In genomic region chr10:120272270-120272883, GRCm38 (mm10) we compare ENCODE assay signal across 9 mouse cellular contexts. TPM values are rescaled to one million over a fixed set of nuclear protein-coding genes. Genes with fewer than 3 reads are reported as not detected.
DNase-seq lines count a peak whose midpoint lies in the region; ATAC-seq lines count a peak whose summit lies in the region.
"Had no signal": no experiment of that assay in that cellular context is flagged by ENCODE, and none has a peak within 500 bp of the region (broad histone marks: within the 10 kb centered on the region; RNA-seq: fewer than 3 reads in every experiment).

No protein-coding gene starts in this region.

- peaks cover 10% of the 10 kb centered on the region for H3K4me1 ChIP-seq in forebrain, embryonic 16.5 days (replicated peaks; ENCODE audit: control insufficient read depth, insufficient read depth, low read length)
- H3K4me1 ChIP-seq in liver, embryonic 13.5 days (replicated peaks): peaks cover 9% of the 10 kb centered on the region; the same call in 1 of the 2 replicates
- H3K4me1 ChIP-seq in stomach, embryonic 16.5 days (ENCODE audit: control insufficient read depth, insufficient read depth, low read length): no peaks in the 10 kb centered on the region; the same call in 1 of the 2 replicates

- H3K36me3 ChIP-seq in forebrain, embryonic 16.5 days (ENCODE audit: control insufficient read depth, insufficient read depth): no peaks in the 10 kb centered on the region
- no peaks in the 10 kb centered on the region for H3K36me3 ChIP-seq in liver, embryonic 13.5 days
- no peaks in the 10 kb centered on the region for H3K36me3 ChIP-seq in stomach, embryonic 16.5 days (ENCODE audit: control insufficient read depth, insufficient read depth, low read length)

- H3K27me3 ChIP-seq in forebrain, embryonic 16.5 days (replicated peaks; ENCODE audit: control insufficient read depth, insufficient read depth, low read length): no peaks in the 10 kb centered on the region
- no peaks in the 10 kb centered on the region for H3K27me3 ChIP-seq in liver, embryonic 13.5 days
- H3K27me3 ChIP-seq in stomach, embryonic 16.5 days (ENCODE audit: control insufficient read depth, insufficient read depth, low read length): no peaks in the 10 kb centered on the region

- H3K4me3 ChIP-seq in forebrain, embryonic 16.5 days (replicated peaks; ENCODE audit: low read length): peak overlapping the region; percentile 34
- peak overlapping the region; percentile 16; the same call in 1 of the 2 replicates for H3K4me3 ChIP-seq in liver, embryonic 13.5 days (replicated peaks)
- peak overlapping the region; percentile 35 for H3K4me3 ChIP-seq in stomach, embryonic 16.5 days (replicated peaks; ENCODE audit: low read length)

- H3K27ac ChIP-seq in forebrain, embryonic 16.5 days (ENCODE audit: low read length): no peak overlapping the region
- H3K27ac ChIP-seq in liver, embryonic 13.5 days: no peak overlapping the region
- peak overlapping the region; percentile 11; the same call in 1 of the 2 replicates for H3K27ac ChIP-seq in stomach, embryonic 16.5 days (ENCODE audit: low read length)

- ATAC-seq in forebrain, embryonic 16.5 days: peak; percentile 69
- peak; percentile 18; the same call in 1 of the 2 replicates for ATAC-seq in liver, embryonic 13.5 days (ENCODE audit: low read depth)
- ATAC-seq in stomach, embryonic 16.5 days (ENCODE audit: insufficient read depth, low FRiP score): peak; percentile 13; the same call in 1 of the 2 replicates

- H3K9ac ChIP-seq in forebrain, embryonic 16.5 days (replicated peaks; ENCODE audit: low read depth, low read length): peak overlapping the region; percentile 10
- no peak overlapping the region for H3K9ac ChIP-seq in liver, embryonic 13.5 days
- peak overlapping the region; percentile 27 for H3K9ac ChIP-seq in stomach, embryonic 16.5 days (ENCODE audit: low read length)

- peak overlapping the region; percentile 53 for H3K4me2 ChIP-seq in forebrain, embryonic 16.5 days (ENCODE audit: low read length)
- H3K4me2 ChIP-seq in liver, embryonic 13.5 days: peak overlapping the region; percentile 57
- H3K4me2 ChIP-seq in stomach, embryonic 16.5 days (ENCODE audit: low read depth, low read length): peak overlapping the region; percentile 60

- peak; percentile 31 for DNase-seq in right cerebral cortex, postnatal 4 days
- DNase-seq in right cerebral cortex, adult 2 months (ENCODE audit: low spot score in 2 of 2): no peak
- DNase-seq in liver, embryonic 13.5 days: no peak
- DNase-seq in adrenal gland, postnatal 10 days: no peak
- DNase-seq in lung, postnatal 4 days: no peak
- DNase-seq in layer of hippocampus, postnatal 36 days: no peak

- WGBS in forebrain, embryonic 16.5 days: 6% methylated on average over 19 of the region's 19 CpGs
- 23% methylated on average over 19 of the region's 19 CpGs for WGBS in liver, embryonic 13.5 days (ENCODE audit: insufficient replicate concordance)
- 11% methylated on average over 19 of the region's 19 CpGs for whole genome bisulfite sequencing in stomach, embryonic 16.5 days

- no peaks in the 10 kb centered on the region for H3K9me3 ChIP-seq in forebrain, embryonic 16.5 days (ENCODE audit: control insufficient read depth, low read length)
- H3K9me3 ChIP-seq in liver, embryonic 13.5 days (replicated peaks): no peaks in the 10 kb centered on the region
- no peaks in the 10 kb centered on the region for H3K9me3 ChIP-seq in stomach, embryonic 16.5 days (replicated peaks; ENCODE audit: control insufficient read depth, low read length)
- H3K9me3 ChIP-seq: megakaryocyte, embryonic 14.5 days had no signal

RNA-seq across cellular contexts. Expression of gene Llph, which starts 45.5 kb away (rescaled TPM):
- 33.1 and 43.8 TPM in 2 replicates for polyA plus RNA-seq in forebrain, embryonic 16.5 days (2015; fragmentation: Nextera tagmentation; extraction: Ambion mirVana)
- polyA plus RNA-seq in liver, embryonic 13.5 days (2015; fragmentation: Nextera tagmentation; extraction: Ambion mirVana): 42.6 and 48.5 TPM in 2 replicates
- polyA plus RNA-seq in stomach, embryonic 16.5 days (2015; fragmentation: Nextera tagmentation; extraction: Ambion mirVana): 50.3 and 53.7 TPM in 2 replicates
- total RNA-seq in adrenal gland, postnatal 10 days (2021): 10 to 100 TPM; 20.3 to 24.7 TPM
- 10 to 100 TPM; 16.7 to 17.9 TPM for total RNA-seq in layer of hippocampus, postnatal 36 days (2021)

Comparison
In these comparisons a context has a peak if more than half of its experiments do, and no peak if none do; other contexts are left out.
1. ATAC-seq: peak in every context shown above with its lines; median percentile 69 in forebrain, embryonic 16.5 days; 18 in liver, embryonic 13.5 days; 13 in stomach, embryonic 16.5 days.